Mouse (Mus musculus) kidney, adult 2 months (tissue): ENCODE data around the gene Fgd5.

Source experiments
- CTCF ChIP-seq: fragments of 200-500 bp; conservative IDR thresholded peaks from 2 replicates; pipeline ENCODE4 v1.5.1; 2011; ENCODE audit warnings: low read depth, mild to moderate bottlenecking, control low read depth, low read length, moderate library complexity, mixed read lengths; ENCODE audit not compliant: insufficient read depth, insufficient read length
- POLR2A ChIP-seq: fragments of 200-500 bp; IDR thresholded peaks from one replicate; pipeline ENCODE4 v1.6.1; 2011; ENCODE audit warnings: low read depth, low read length, control low read depth

GRCm38 (mm10) chr6:92013620-92014019 lies 34.9 kb downstream of the Fgd5 start:
- TF ChIP-seq CTCF (no peak), POLR2A (no peak)
